Mouse (Mus musculus): ENCODE results near the gene Fndc1. TPM values are rescaled to one million over a fixed set of nuclear protein-coding genes. Genes with fewer than 3 reads are reported as not detected.

The Fndc1 gene
- 19.7 TPM for polyA plus RNA-seq (2021)

- CTCF ChIA-PET: interaction anchor here (1.2 kb wide), 1 partner anchor 15 kb away, joined by 4 read pairs; no protein-coding TSS in a partner anchor
- no peaks in the 10 kb centered on the region for H3K27me3 ChIP-seq
- POLR2A ChIA-PET: no interaction called here
- peak; percentile 52 for ATAC-seq
- DNase-seq (ENCODE audit: low read depth, low spot score): no peak
- peak; percentile 99 for TF ChIP-seq CTCF (IDR thresholded peaks at IDR 0.05)
- in situ Hi-C loops (cut with MboI; ENCODE audit: low pct_unique_long_range_greater_than_20kb): no loop called here
Observed at GRCm38 (mm10) chr17:7826819-7827515, at the start of gene Fndc1. Gene Fndc1 (minus strand): TSS chr17:7827302.

- POLR2A ChIA-PET: no interaction called here
- ATAC-seq: no peak
- CTCF ChIA-PET: no interaction called here
- TF ChIP-seq CTCF (IDR thresholded peaks at IDR 0.05): no peak
- no peaks in the 10 kb centered on the region for H3K27me3 ChIP-seq
- in situ Hi-C loops (cut with MboI; ENCODE audit: low pct_unique_long_range_greater_than_20kb): no loop called here
- DNase-seq (ENCODE audit: low read depth, low spot score): no peak
Observed at GRCm38 (mm10) chr17:7876541-7876940, 49.4 kb upstream of the Fndc1 start.

- H3K27me3 ChIP-seq: no peaks in the 10 kb centered on the region
- ChIA-PET CTCF (interaction anchor here (1.4 kb wide), 1 partner anchor 51 kb away, joined by 3 read pairs; no protein-coding TSS in a partner anchor), POLR2A (no interaction called here)
- no peak for TF ChIP-seq CTCF (IDR thresholded peaks at IDR 0.05)
- ATAC-seq (no peak), DNase-seq (ENCODE audit: low read depth, low spot score) (no peak)
- in situ Hi-C loops (cut with MboI; ENCODE audit: low pct_unique_long_range_greater_than_20kb): no loop called here
Observed at GRCm38 (mm10) chr17:7875941-7876461, 48.9 kb upstream of the Fndc1 start.

GRCm38 (mm10) chr17:7874776-7875531 lies 47.9 kb upstream of the Fndc1 start:
- ChIA-PET POLR2A (no interaction called here), CTCF (interaction anchor here (1.4 kb wide), 1 partner anchor 52 kb away, joined by 3 read pairs; no protein-coding TSS in a partner anchor)
- TF ChIP-seq CTCF (IDR thresholded peaks at IDR 0.05): no peak
- H3K27me3 ChIP-seq: no peaks in the 10 kb centered on the region
- DNase-seq (ENCODE audit: low read depth, low spot score) (no peak), ATAC-seq (no peak)
- in situ Hi-C loops (cut with MboI; ENCODE audit: low pct_unique_long_range_greater_than_20kb): loop anchor here (25.0 kb wide), 1 partner anchor 312 kb away; no protein-coding TSS in a partner anchor

- ATAC-seq (no peak), DNase-seq (ENCODE audit: low read depth, low spot score) (no peak)
- ChIA-PET POLR2A (no interaction called here), CTCF (no interaction called here)
- TF ChIP-seq CTCF (IDR thresholded peaks at IDR 0.05): no peak
- in situ Hi-C loops (cut with MboI; ENCODE audit: low pct_unique_long_range_greater_than_20kb): loop anchor here (25.0 kb wide), 1 partner anchor 314 kb away; no protein-coding TSS in a partner anchor
- no peaks in the 10 kb centered on the region for H3K27me3 ChIP-seq
Observed at GRCm38 (mm10) chr17:7873382-7873781, 46.3 kb upstream of the Fndc1 start.

- no peak for TF ChIP-seq CTCF (IDR thresholded peaks at IDR 0.05)
- ATAC-seq: no peak
- POLR2A ChIA-PET: no interaction called here
- no peak for DNase-seq (ENCODE audit: low read depth, low spot score)
- in situ Hi-C loops (cut with MboI; ENCODE audit: low pct_unique_long_range_greater_than_20kb): loop anchor here (25.0 kb wide), 1 partner anchor 316 kb away; no protein-coding TSS in a partner anchor
- no peaks in the 10 kb centered on the region for H3K27me3 ChIP-seq
- CTCF ChIA-PET: interaction anchor here (6.5 kb wide), 1 partner anchor 57 kb away, joined by 47 read pairs; the partner anchor contains the start of gene Tagap
Observed at GRCm38 (mm10) chr17:7871800-7872199, 44.7 kb upstream of the Fndc1 start.

GRCm38 (mm10) chr17:7870862-7871605 lies 43.9 kb upstream of the Fndc1 start:
- ATAC-seq (no peak), DNase-seq (ENCODE audit: low read depth, low spot score) (no peak)
- POLR2A ChIA-PET: no interaction called here
- H3K27me3 ChIP-seq: no peaks in the 10 kb centered on the region
- CTCF ChIA-PET: interaction anchor here (1.2 to 6.5 kb wide), 4 partner anchors 8 to 58 kb away, joined by 3 to 47 read pairs (median 4); partner anchors contain the start of gene Tagap
- no peak for TF ChIP-seq CTCF (IDR thresholded peaks at IDR 0.05)
- in situ Hi-C loops (cut with MboI; ENCODE audit: low pct_unique_long_range_greater_than_20kb): loop anchor here (25.0 kb wide), 1 partner anchor 316 kb away; no protein-coding TSS in a partner anchor

- no peaks in the 10 kb centered on the region for H3K27me3 ChIP-seq
- no peak for DNase-seq (ENCODE audit: low read depth, low spot score)
- in situ Hi-C loops (cut with MboI; ENCODE audit: low pct_unique_long_range_greater_than_20kb): loop anchor here (5.0 to 25.0 kb wide), 3 partner anchors 58 to 1017 kb away; partner anchors contain the start of gene Tagap
- CTCF ChIA-PET: interaction anchor here (1.9 to 6.5 kb wide), 2 partner anchors 55 to 60 kb away, joined by 5 to 47 read pairs; partner anchors contain the start of gene Tagap
- TF ChIP-seq CTCF (IDR thresholded peaks at IDR 0.05): no peak
- POLR2A ChIA-PET: no interaction called here
- ATAC-seq: no peak
Observed at GRCm38 (mm10) chr17:7869114-7869513, 42.0 kb upstream of the Fndc1 start.

- ATAC-seq (peak; percentile 81), DNase-seq (ENCODE audit: low read depth, low spot score) (no peak)
- TF ChIP-seq CTCF (IDR thresholded peaks at IDR 0.05): peak; percentile 97
- CTCF ChIA-PET: interaction anchor here (0.7 to 6.5 kb wide), 4 partner anchors 50 to 60 kb away, joined by 4 to 47 read pairs (median 5); partner anchors contain the start of gene Tagap
- POLR2A ChIA-PET: no interaction called here
- H3K27me3 ChIP-seq: no peaks in the 10 kb centered on the region
- in situ Hi-C loops (cut with MboI; ENCODE audit: low pct_unique_long_range_greater_than_20kb): loop anchor here (5.0 to 25.0 kb wide), 3 partner anchors 59 to 1016 kb away; partner anchors contain the start of gene Tagap
Observed at GRCm38 (mm10) chr17:7868631-7869030, 41.5 kb upstream of the Fndc1 start.

- in situ Hi-C loops (cut with MboI; ENCODE audit: low pct_unique_long_range_greater_than_20kb): loop anchor here (5.0 to 25.0 kb wide), 3 partner anchors 63 to 1012 kb away; partner anchors contain the start of gene Tagap
- POLR2A ChIA-PET: no interaction called here
- DNase-seq (ENCODE audit: low read depth, low spot score) (no peak), ATAC-seq (no peak)
- CTCF ChIA-PET: interaction anchor here (1.6 kb wide), 1 partner anchor 61 kb away, joined by 5 read pairs; the partner anchor contains the start of gene Tagap
- no peaks in the 10 kb centered on the region for H3K27me3 ChIP-seq
- TF ChIP-seq CTCF (IDR thresholded peaks at IDR 0.05): peak; percentile 70
Observed at GRCm38 (mm10) chr17:7864740-7865139, 37.6 kb upstream of the Fndc1 start.

Measured in Patski (cell line).